Mouse (Mus musculus) limb, embryonic 14.5 days (tissue): ENCODE measurements around the gene Gm8104. TPM values are rescaled to one million over a fixed set of nuclear protein-coding genes. Genes with fewer than 3 reads are reported as not detected.

Source experiments
- polyA plus RNA-seq, 2 experiments: library from polyadenylated mRNA; depleted of rRNA in 1 of 2; stranded (reverse) in 1 of 2; unstranded in 1 of 2; fragments of >200 nt; fragmentation: Nextera tagmentation in 1 of 2; extraction: Ambion mirVana in 1 of 2; gene quantifications; 2 replicates each; pipeline versions ENCODE4 v1.2.1 to v1.2.3; 2012 to 2014

Gm8104 gene
- polyA plus RNA-seq, 2 experiments = not detected

Other genes starting within 250 kb of the Gm8104 start
- not detected in 2 replicates for gene Gm21977, start 247.1 kb upstream of the Gm8104 start, polyA plus RNA-seq (2012; rRNA removed)
- gene Gm21977, start 247.1 kb upstream of the Gm8104 start, polyA plus RNA-seq (2014; fragmentation: Nextera tagmentation; extraction: Ambion mirVana) = not detected in 2 replicates
- not detected in 2 replicates for gene Gm8082, start 107.0 kb upstream of the Gm8104 start, polyA plus RNA-seq (2012; rRNA removed)
- gene Gm8082, start 107.0 kb upstream of the Gm8104 start, polyA plus RNA-seq (2014; fragmentation: Nextera tagmentation; extraction: Ambion mirVana) = not detected in 2 replicates
- not detected in 2 replicates for gene Gm10376, start 85.0 kb upstream of the Gm8104 start, polyA plus RNA-seq (2012; rRNA removed)
- gene Gm10376, start 85.0 kb upstream of the Gm8104 start, polyA plus RNA-seq (2014; fragmentation: Nextera tagmentation; extraction: Ambion mirVana) = not detected in 2 replicates
- not detected in 2 replicates for gene Gm8094, start 24.0 kb upstream of the Gm8104 start, polyA plus RNA-seq (2012; rRNA removed)
- gene Gm8094, start 24.0 kb upstream of the Gm8104 start, polyA plus RNA-seq (2014; fragmentation: Nextera tagmentation; extraction: Ambion mirVana) = not detected in 2 replicates
- gene Gm7233, start 79.3 kb downstream of the Gm8104 start, polyA plus RNA-seq (2012; rRNA removed) = not detected in 2 replicates
- gene Gm7233, start 79.3 kb downstream of the Gm8104 start, polyA plus RNA-seq (2014; fragmentation: Nextera tagmentation; extraction: Ambion mirVana) = not detected in 2 replicates
- not detected in 2 replicates for gene Gm8122, start 134.7 kb downstream of the Gm8104 start, polyA plus RNA-seq (2012; rRNA removed)
- gene Gm8122, start 134.7 kb downstream of the Gm8104 start, polyA plus RNA-seq (2014; fragmentation: Nextera tagmentation; extraction: Ambion mirVana) = not detected in 2 replicates
- not detected in 2 replicates for gene Gm8126, start 158.0 kb downstream of the Gm8104 start, polyA plus RNA-seq (2012; rRNA removed)
- gene Gm8126, start 158.0 kb downstream of the Gm8104 start, polyA plus RNA-seq (2014; fragmentation: Nextera tagmentation; extraction: Ambion mirVana) = not detected in 2 replicates
- gene Gm9732, start 174.4 kb downstream of the Gm8104 start, polyA plus RNA-seq (2012; rRNA removed) = not detected in 2 replicates
- gene Gm9732, start 174.4 kb downstream of the Gm8104 start, polyA plus RNA-seq (2014; fragmentation: Nextera tagmentation; extraction: Ambion mirVana) = not detected in 2 replicates
- gene Gm8127, start 193.2 kb downstream of the Gm8104 start, polyA plus RNA-seq (2012; rRNA removed) = not detected in 2 replicates
- not detected in 2 replicates for gene Gm8127, start 193.2 kb downstream of the Gm8104 start, polyA plus RNA-seq (2014; fragmentation: Nextera tagmentation; extraction: Ambion mirVana)
- not detected in 2 replicates for gene 1700001F09Rik, start 247.2 kb downstream of the Gm8104 start, polyA plus RNA-seq (2012; rRNA removed)
- gene 1700001F09Rik, start 247.2 kb downstream of the Gm8104 start, polyA plus RNA-seq (2014; fragmentation: Nextera tagmentation; extraction: Ambion mirVana) = not detected in 2 replicates